Mouse (Mus musculus) heart, postnatal 10 days (tissue): ENCODE results near the gene Sipa1l2. TPM values are rescaled to one million over a fixed set of nuclear protein-coding genes. Genes with fewer than 3 reads are reported as not detected.

ENCODE experiments used
- DNase-seq, 2 experiments: peaks; one replicate each; pipeline ENCODE4 v3.0.0; 2021
- intact Hi-C: fragments of 180-260 bp; cut with DNase I; formaldehyde crosslinking; loops from one replicate; pipeline ENCODE4 v1.15.1; 2025
- total RNA-seq, 2 experiments: library from RNA; stranded (reverse); gene quantifications; 2 replicates each; pipeline ENCODE4 v1.2.3; 2021

The Sipa1l2 gene
- total RNA-seq, 2 experiments from 2014 or later: 52.7 to 67.3 TPM

DNA sequence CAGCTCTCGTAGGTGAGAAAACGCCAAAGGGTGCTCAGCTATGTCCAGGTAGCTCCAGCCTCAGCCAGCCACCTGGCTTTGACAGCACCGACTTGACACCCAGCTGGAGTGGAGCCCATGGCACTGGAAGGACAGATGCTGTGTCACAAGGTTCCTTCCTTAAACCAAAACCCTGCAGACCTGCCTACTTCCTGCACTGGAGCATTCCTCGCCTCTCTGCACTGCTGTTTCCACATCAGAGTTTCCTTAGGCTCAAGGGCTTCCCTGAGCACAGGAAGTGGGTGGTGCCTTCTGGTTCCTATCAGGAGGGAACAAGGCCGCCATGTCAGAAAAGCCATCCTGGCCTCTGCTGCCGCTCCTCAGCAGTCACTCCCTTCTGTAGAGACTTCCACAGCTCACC lies 51.3 kb downstream of the Sipa1l2 start:
- intact Hi-C loops: no loop called here
- peak in 1 of 2 experiments; percentile 57 for DNase-seq

- no peak for DNase-seq
These were observed 52.2 kb downstream of the Sipa1l2 start for GRCm38 (mm10) chr8:125517397-125517796.

GRCm38 (mm10) chr8:125516115-125516905 lies 53.3 kb downstream of the Sipa1l2 start:
- intact Hi-C loops: no loop called here
- no peak for DNase-seq

More at GRCm38 (mm10) chr8:125517397-125517796, 52.2 kb downstream of the Sipa1l2 start:
- intact Hi-C loops: no loop called here

- no peak for DNase-seq
These were observed 53.9 kb downstream of the Sipa1l2 start for GRCm38 (mm10) chr8:125515665-125516064.

GRCm38 (mm10) chr8:125513935-125514334 lies 55.7 kb downstream of the Sipa1l2 start:
- intact Hi-C loops: loop anchor here (2.0 kb wide), 1 partner anchor 53 kb away; no protein-coding TSS in a partner anchor
- peak; percentile 50 to 66 for DNase-seq

More at GRCm38 (mm10) chr8:125515665-125516064, 53.9 kb downstream of the Sipa1l2 start:
- intact Hi-C loops: loop anchor here (2.0 kb wide), 1 partner anchor 51 kb away; no protein-coding TSS in a partner anchor

- intact Hi-C loops: no loop called here
- DNase-seq: no peak
These were observed 56.3 kb downstream of the Sipa1l2 start for GRCm38 (mm10) chr8:125513242-125513866.

DNA sequence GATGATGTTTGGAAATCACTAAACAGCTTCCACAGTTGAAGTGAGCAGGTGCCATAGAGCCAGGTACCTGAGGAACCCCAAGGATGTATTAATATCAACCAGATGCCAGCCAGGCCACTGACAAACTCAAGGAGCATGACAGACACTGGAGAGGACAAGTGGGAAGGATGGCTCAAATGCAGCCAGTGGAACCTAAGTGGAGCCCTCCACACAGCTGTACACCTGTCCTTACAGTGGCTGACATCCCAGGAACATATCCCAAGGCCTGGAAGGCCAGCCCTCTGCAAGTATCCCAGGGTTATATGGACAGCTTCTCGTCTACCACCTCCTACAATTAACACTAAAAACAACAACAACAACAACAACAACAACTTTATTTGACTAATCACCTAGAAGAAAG lies 57.0 kb downstream of the Sipa1l2 start:
- no peak for DNase-seq
- intact Hi-C loops: no loop called here

DNA sequence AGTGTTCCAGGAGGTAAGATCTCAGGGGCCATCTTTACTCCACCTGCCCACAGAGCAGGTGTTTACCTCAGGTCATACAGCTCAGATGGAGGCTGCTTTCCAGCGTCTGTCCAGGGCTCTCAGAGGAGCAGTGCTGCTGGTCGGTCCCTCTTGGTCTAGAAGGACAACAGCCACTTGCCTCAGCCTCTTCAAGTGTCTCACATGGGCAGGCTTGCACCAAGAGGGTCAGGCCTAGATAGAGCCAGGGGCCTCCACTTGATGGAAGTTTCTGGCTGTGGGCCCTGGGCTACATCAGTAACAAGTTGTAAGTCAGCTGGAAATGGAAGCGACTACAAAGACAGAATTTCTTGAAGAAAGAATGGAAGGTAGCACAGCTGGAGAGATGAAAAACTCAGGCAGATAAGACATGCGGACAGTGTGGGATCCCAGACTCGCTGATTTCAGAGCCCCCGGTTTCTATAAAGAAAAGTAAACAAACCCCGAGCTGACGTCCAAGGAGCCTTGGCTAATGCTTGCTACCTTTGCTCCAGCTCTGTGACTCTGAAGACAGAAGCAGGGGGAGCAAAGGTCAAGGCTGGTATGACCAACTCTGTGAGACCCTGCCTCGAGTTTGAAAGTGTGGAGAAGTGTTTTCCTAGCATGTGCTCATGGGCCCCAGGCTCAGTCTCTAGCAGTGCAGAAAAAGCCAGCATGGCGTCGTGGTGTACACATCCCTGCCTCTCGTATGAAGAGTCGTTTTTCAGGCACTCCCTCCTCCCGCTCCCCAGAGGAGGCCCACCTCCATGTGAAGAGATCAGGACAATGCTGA lies 58.5 kb downstream of the Sipa1l2 start:
- intact Hi-C loops: no loop called here
- no peak for DNase-seq

- intact Hi-C loops: no loop called here
- peak in 1 of 2 experiments; percentile 42 for DNase-seq
These were observed 59.8 kb downstream of the Sipa1l2 start for GRCm38 (mm10) chr8:125509776-125510175.

DNA sequence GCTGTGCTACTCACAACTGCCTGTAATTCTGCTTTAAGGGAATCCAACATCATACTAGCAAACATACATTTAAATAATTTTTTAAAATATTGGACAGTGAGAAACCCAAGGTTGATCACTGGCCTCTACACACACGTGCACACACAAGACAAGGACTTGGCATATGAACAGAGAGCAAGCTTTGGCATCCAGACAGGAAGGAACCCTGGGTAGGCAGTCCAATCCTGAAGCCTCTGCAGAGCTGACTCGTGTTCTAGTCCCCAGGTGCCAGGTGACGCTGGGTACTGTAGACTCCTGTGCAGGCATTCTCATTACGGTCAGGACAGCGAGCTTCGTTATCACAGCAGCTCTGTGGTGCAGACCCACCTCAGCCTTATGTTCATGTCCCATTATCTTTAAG lies 60.4 kb downstream of the Sipa1l2 start:
- no peak for DNase-seq

DNA sequence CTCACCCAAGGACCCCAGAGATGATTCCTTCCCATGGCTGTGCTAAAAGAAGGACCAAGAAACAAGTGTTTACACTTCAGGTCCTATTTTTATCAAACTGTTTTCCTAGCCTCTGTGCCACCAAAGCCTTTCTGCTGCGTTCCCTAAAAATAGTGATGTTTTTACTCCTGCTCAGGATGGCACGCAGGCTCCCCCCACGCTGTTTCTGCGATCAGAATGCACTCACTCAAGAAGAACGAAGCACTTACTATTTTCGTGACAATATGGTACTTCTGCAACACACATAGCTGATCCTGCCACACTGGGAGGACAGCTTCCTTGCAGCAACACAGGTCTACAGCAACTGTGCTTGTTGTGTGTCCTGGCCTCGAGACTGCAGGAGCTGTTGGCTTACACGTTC lies 62.3 kb downstream of the Sipa1l2 start:
- intact Hi-C loops: no loop called here

More for the DNA sequence above, 60.4 kb downstream of the Sipa1l2 start:
- intact Hi-C loops: no loop called here

GRCm38 (mm10) chr8:125504605-125505257 lies 64.9 kb downstream of the Sipa1l2 start:
- DNase-seq: no peak
- intact Hi-C loops: no loop called here

More for the DNA sequence above, 62.3 kb downstream of the Sipa1l2 start:
- DNase-seq: no peak

- DNase-seq: no peak
- intact Hi-C loops: no loop called here
These were observed 65.8 kb downstream of the Sipa1l2 start for GRCm38 (mm10) chr8:125503808-125504207.

DNA sequence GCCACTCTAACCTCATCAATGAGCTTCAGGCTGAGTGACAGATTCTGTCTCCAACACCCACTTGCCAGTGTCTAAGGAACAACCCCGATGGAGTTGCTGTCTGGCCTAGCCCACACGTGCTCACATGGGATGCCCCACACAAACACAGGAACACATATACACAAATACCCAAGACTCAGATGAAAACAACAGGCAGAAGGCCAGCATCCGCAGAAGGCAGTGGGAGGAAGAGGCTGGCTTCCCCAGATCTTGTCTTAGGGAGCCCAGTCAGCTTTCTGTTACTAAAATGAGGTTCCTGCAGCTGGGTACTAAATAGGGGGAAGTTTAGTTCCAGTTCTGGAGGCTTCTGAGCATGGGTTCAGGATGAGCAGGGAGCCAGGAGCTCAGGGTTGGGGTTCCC lies 66.8 kb downstream of the Sipa1l2 start:
- intact Hi-C loops: no loop called here
- DNase-seq: no peak

- DNase-seq: no peak
- intact Hi-C loops: no loop called here
These were observed 69.6 kb downstream of the Sipa1l2 start for GRCm38 (mm10) chr8:125500005-125500404.

GRCm38 (mm10) chr8:125498508-125498907 lies 71.1 kb downstream of the Sipa1l2 start:
- DNase-seq: no peak
- intact Hi-C loops: no loop called here

DNA sequence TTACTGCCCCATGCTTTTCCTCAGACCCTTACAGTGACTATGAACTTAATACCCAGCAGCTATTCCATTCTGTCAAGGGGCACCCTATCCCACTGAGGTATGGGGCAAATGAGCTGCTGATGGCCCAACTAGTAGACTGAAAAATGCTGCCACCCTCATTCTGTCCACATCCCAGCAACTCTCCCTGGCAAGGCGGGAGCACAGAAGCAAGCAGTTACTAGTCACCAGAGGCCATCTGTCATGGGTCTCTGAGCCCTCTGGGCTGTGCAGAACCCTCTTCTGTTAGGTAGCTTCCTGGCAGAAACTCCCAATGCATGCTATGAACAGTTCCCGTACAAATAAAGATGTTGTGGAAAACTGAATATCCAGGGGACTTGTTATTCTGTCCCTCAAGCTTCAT lies 74.1 kb downstream of the Sipa1l2 start:
- intact Hi-C loops: no loop called here
- no peak for DNase-seq

GRCm38 (mm10) chr8:125493254-125493815 lies 76.3 kb downstream of the Sipa1l2 start:
- no peak for DNase-seq
- intact Hi-C loops: no loop called here

DNA sequence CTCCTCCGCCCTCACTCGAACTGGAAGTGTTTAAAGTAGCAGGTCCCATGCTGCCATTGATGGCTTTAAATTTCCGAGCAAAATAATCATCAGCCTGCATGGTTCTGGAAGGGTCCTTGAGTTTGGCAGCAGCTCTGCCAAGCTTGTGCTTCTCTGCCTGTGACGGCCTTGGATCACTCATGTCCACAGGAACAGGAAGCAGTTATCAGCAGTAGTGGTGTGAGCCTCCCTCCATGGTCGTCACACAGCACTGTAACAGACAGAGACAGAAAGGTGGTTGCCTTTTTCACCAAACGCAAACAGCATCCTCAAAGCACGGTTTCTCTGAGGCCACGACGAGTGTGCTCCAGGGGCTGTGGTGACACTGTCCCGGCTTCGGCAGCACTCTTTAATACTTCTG lies 77.2 kb downstream of the Sipa1l2 start:
- intact Hi-C loops: no loop called here
- no peak for DNase-seq

- peak; percentile 66 to 68 for DNase-seq
- intact Hi-C loops: no loop called here
These were observed 80.9 kb downstream of the Sipa1l2 start for GRCm38 (mm10) chr8:125488747-125489146.
